24 mouse cellular contexts compared by ENCODE assay signal in the genomic region with DNA sequence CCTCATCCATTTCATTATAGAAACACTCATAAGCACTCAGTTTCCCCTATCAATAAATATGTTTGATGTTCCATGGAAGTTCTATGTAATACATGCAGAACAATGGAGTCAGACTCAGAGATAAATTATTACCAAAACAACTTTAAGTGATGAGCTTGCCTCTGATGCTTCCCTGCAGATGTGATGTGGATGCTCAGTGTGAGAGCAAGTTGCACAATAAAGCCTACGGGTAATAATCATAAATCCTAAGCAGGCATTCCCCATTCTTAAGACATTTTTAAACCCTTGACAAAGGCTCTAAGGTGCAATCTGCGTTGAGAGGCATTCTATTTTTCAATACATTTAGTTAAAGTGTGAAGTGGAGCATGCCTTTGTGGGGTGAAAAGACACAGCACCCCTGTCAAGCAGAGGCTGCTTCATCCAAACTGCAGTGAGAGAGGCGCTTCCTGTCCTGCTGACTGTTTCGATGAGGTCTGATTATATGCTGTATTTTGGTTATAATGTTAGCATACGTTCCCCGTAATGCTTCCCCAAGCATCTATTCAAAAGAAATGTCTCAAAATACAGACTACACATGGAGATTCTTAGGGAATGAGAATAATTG.
"Had no signal": no experiment of that assay in that cellular context is flagged by ENCODE, and none has a peak within 500 bp of the region (broad histone marks: within the 10 kb centered on the region; RNA-seq: fewer than 3 reads in every experiment).

No protein-coding gene starts in this region.

- H3K27me3 ChIP-seq: heart, embryonic 12.5 days; hindbrain, embryonic 12.5 days; intestine, embryonic 15.5 days; limb, embryonic 13.5 days; limb, embryonic 15.5 days had no signal

- DNase-seq: gastrocnemius, postnatal 14 days; gastrocnemius, postnatal 36 days; heart, adult 11 months; heart, postnatal 10 days; heart, postnatal 4 days; kidney, adult 18-20 months; kidney, adult 8-10 months; kidney, postnatal 10 days; kidney, postnatal 25 days; kidney, postnatal 4 days; left cerebral cortex, postnatal 4 days had no signal

- H3K36me3 ChIP-seq: heart, embryonic 10.5 days; heart, embryonic 12.5 days; hindbrain, embryonic 10.5 days; hindbrain, embryonic 12.5 days; intestine, embryonic 15.5 days; limb, embryonic 13.5 days; limb, embryonic 15.5 days had no signal

- H3K9me3 ChIP-seq: heart, embryonic 10.5 days; heart, embryonic 12.5 days; hindbrain, embryonic 10.5 days; hindbrain, embryonic 12.5 days; intestine, embryonic 15.5 days; limb, embryonic 13.5 days; limb, embryonic 15.5 days had no signal

- ATAC-seq: hindbrain, embryonic 16.5 days; inflammation-experienced regulatory T-cells, adult 6 months; intestine, embryonic 15.5 days; intestine, postnatal 0 days had no signal

- H3K27ac ChIP-seq: heart, embryonic 10.5 days; hindbrain, embryonic 10.5 days; hindbrain, embryonic 12.5 days; hindbrain, embryonic 14.5 days; intestine, embryonic 15.5 days; layer of hippocampus, adult 2 months; left cerebral cortex, adult 2 months; limb, embryonic 13.5 days; limb, embryonic 15.5 days had no signal

- H3K9ac ChIP-seq: heart, embryonic 12.5 days; hindbrain, embryonic 12.5 days; hindbrain, embryonic 14.5 days; intestine, embryonic 15.5 days; limb, embryonic 13.5 days; limb, embryonic 15.5 days had no signal

- H3K4me3 ChIP-seq: heart, embryonic 10.5 days; heart, embryonic 12.5 days; hindbrain, embryonic 10.5 days; hindbrain, embryonic 12.5 days; intestine, embryonic 15.5 days; layer of hippocampus, adult 2 months; left cerebral cortex, adult 2 months; limb, embryonic 13.5 days; limb, embryonic 15.5 days had no signal

- H3K4me1 ChIP-seq: heart, embryonic 10.5 days; heart, embryonic 12.5 days; hindbrain, embryonic 10.5 days; hindbrain, embryonic 12.5 days; intestine, embryonic 15.5 days; limb, embryonic 13.5 days; limb, embryonic 15.5 days had no signal

- H3K4me2 ChIP-seq: heart, embryonic 12.5 days; hindbrain, embryonic 12.5 days; hindbrain, embryonic 14.5 days; intestine, embryonic 15.5 days; limb, embryonic 13.5 days; limb, embryonic 15.5 days had no signal
